Mouse (Mus musculus): Measurements from ENCODE around the gene Def8.

GRCm38 (mm10) chr8:123427639-123428275 is 4.4 kb downstream of the Def8 start:
- no peak for TF ChIP-seq POLR2A (IDR thresholded peaks at IDR 0.05; ENCODE audit: borderline replicate concordance, low read depth, low read length)
- TF ChIP-seq CTCF (IDR thresholded peaks at IDR 0.05; ENCODE audit: low read depth, low read length), result no peak

All from bone marrow macrophage, adult 2 months (primary cell).